In genomic region chr8:102785592-102786416, GRCm38 (mm10) we compare ENCODE assay signal across 8 mouse cellular contexts. TPM values are rescaled to one million over a fixed set of nuclear protein-coding genes. Genes with fewer than 3 reads are reported as not detected.
DNase-seq lines count a peak whose midpoint lies in the region; ATAC-seq and TF ChIP-seq lines count a peak whose summit lies in the region.

TSS of gene Cdh11 (minus strand) at chr8:102785642.

- no peaks in the 10 kb centered on the region for H3K36me3 ChIP-seq in intestine, postnatal 0 days (ENCODE audit: control insufficient read depth, insufficient read depth)
- no peaks in the 10 kb centered on the region for H3K36me3 ChIP-seq in midbrain, embryonic 11.5 days (ENCODE audit: control insufficient read depth, insufficient read depth, low read length)

- no peaks in the 10 kb centered on the region for H3K9me3 ChIP-seq in intestine, postnatal 0 days (ENCODE audit: control insufficient read depth)
- no peaks in the 10 kb centered on the region for H3K9me3 ChIP-seq in midbrain, embryonic 11.5 days (ENCODE audit: control insufficient read depth, low read length)

- WGBS in intestine, postnatal 0 days, result 7% methylated on average over 23 of the region's 23 CpGs
- 2% methylated on average over 22 of the region's 23 CpGs for WGBS in midbrain, embryonic 11.5 days

- peak within 1 kb of the TSS; percentile 69 for H3K9ac ChIP-seq in intestine, postnatal 0 days (ENCODE audit: low read depth, low read length)
- peak within 1 kb of the TSS; percentile 75 for H3K9ac ChIP-seq in midbrain, embryonic 11.5 days (ENCODE audit: low read length)

- H3K4me1 ChIP-seq in intestine, postnatal 0 days (replicated peaks; ENCODE audit: control insufficient read depth, insufficient read depth, low read length), result no peaks in the 10 kb centered on the region
- H3K4me1 ChIP-seq in midbrain, embryonic 11.5 days (ENCODE audit: control insufficient read depth, insufficient read depth, low read length), result 0 out of 2 replicates have a peak, but pooled peaks cover 4% of the 10 kb centered on the region

- TF ChIP-seq CTCF in intestine, postnatal 0 days (IDR thresholded peaks at IDR 0.05; ENCODE audit: low read depth), result no peak

- no peak for DNase-seq in adrenal gland, adult 18-20 months (ENCODE audit: low spot score in 2 of 2)
- DNase-seq in adrenal gland, postnatal 25 days, result no peak
- DNase-seq in urinary bladder, adult 2 months (ENCODE audit: low spot score), result no peak
- no peak for DNase-seq in urinary bladder, postnatal 10 days (ENCODE audit: low spot score)
- peak; percentile 93 for DNase-seq in midbrain, embryonic 11.5 days (ENCODE audit: low spot score, missing footprints)
- DNase-seq in right cerebral cortex, postnatal 4 days, result no peak

- peaks cover 37% of the 10 kb centered on the region for H3K27me3 ChIP-seq in intestine, postnatal 0 days (replicated peaks; ENCODE audit: control insufficient read depth, insufficient read depth, low read length)
- H3K27me3 ChIP-seq in midbrain, embryonic 11.5 days (ENCODE audit: control insufficient read depth, insufficient read depth, low read length), result peaks cover 9% of the 10 kb centered on the region; the same call in 1 of the 2 replicates

- peak within 1 kb of the TSS; percentile 61 for H3K4me3 ChIP-seq in intestine, postnatal 0 days (ENCODE audit: low read depth, low read length)
- H3K4me3 ChIP-seq in midbrain, embryonic 11.5 days (ENCODE audit: low read depth, low read length), result peak within 1 kb of the TSS; percentile 66

- ATAC-seq in intestine, postnatal 0 days, result no peak
- peak; percentile 7; the same call in 1 of the 2 replicates for ATAC-seq in midbrain, embryonic 11.5 days (ENCODE audit: low FRiP score)
- no peak for ATAC-seq in frontal cortex, adult (ENCODE audit: low TSS enrichment)

- H3K4me2 ChIP-seq in intestine, postnatal 0 days (replicated peaks; ENCODE audit: low read depth), result peak within 1 kb of the TSS; percentile 67
- H3K4me2 ChIP-seq in midbrain, embryonic 11.5 days, result peak within 1 kb of the TSS; percentile 88

- H3K27ac ChIP-seq in intestine, postnatal 0 days (ENCODE audit: low read depth, low read length), result peak within 1 kb of the TSS; percentile 77
- peak within 1 kb of the TSS; percentile 70 for H3K27ac ChIP-seq in midbrain, embryonic 11.5 days (ENCODE audit: low read depth, low read length)

RNA-seq across cellular contexts. Expression of gene Cdh11, which starts in this region (rescaled TPM):
- 10 to 100 TPM; 11.4 to 13.3 TPM for total RNA-seq in adrenal gland, adult 18-20 months (2021)
- 7.8 and 8.5 TPM in 2 replicates for total RNA-seq in adrenal gland, postnatal 25 days (2021)
- polyA plus RNA-seq in urinary bladder, adult 2 months (2012; rRNA removed), result 22.4 and 25.3 TPM in 2 replicates
- polyA plus RNA-seq in intestine, postnatal 0 days (2015; fragmentation: Nextera tagmentation; extraction: Ambion mirVana), result 20.8 and 20.9 TPM in 2 replicates
- polyA plus RNA-seq in midbrain, embryonic 11.5 days (2014; fragmentation: Nextera tagmentation; extraction: Ambion mirVana), result 74.9 and 80.7 TPM in 2 replicates
